Mouse (Mus musculus): ENCODE measurements at regions not wholly inside any gene's neighbourhood (a gene's known extent, or its start where the extent isn't known, plus 50 kb on each side); places are given as distances from the start of the nearest gene placed in this dataset.

DNA sequence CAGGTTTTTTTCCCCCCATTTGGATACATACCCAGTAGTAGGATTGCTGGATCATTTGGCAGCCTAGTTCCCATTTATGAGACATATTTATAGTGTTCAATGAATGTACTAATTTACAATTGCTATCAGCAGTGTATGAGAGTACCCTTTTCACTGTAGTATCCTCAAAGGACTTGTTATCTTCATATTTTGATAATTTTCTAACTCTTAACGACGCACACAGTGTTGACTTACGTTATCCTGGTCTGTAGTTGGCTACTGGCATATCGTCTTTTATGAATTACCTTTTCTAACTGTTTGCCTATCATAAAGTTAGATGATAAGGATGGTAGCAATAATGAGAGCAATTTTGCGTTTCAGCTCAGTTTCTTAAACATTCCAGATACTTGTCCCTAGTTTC lies 186.8 kb downstream of the Foxo1 start:
- H3K27ac ChIP-seq = no peak overlapping the region
- H3K79me2 ChIP-seq (ENCODE audit: inconsistent target) = no peaks in the 10 kb centered on the region
- 93% methylated on average over 5 of the region's 5 CpGs for WGBS (ENCODE audit: missing documents)
- no peak overlapping the region for H3K4me3 ChIP-seq (ENCODE audit: inconsistent target)
- H3K36me3 ChIP-seq (ENCODE audit: inconsistent target) = no peaks in the 10 kb centered on the region

DNA sequence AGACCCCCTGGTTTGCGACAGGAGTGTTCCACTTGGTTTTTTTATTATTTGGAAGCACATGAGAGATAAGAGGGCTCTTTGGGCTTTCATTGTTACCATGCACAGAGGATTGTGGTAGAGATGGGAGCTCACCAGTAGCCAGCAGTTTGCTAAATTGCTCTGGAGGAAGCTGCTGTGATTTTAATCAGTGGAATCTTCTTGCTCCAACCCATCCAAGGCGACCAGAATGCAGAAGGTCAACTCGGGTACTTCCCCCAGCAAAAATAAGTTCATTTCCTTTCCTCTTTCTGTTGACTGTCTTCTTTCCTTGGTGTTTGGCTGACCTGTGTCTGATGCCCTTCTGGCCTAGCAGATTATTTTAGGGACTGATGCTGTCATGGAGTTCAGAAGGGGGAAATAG lies 184.9 kb downstream of the Foxo1 start:
- H3K4me3 ChIP-seq (ENCODE audit: inconsistent target) = no peak overlapping the region
- no peak overlapping the region for H3K27ac ChIP-seq
- H3K79me2 ChIP-seq (ENCODE audit: inconsistent target) = no peaks in the 10 kb centered on the region
- 37% methylated on average over 3 of the region's 3 CpGs for WGBS (ENCODE audit: missing documents)
- H3K36me3 ChIP-seq (ENCODE audit: inconsistent target) = no peaks in the 10 kb centered on the region

DNA sequence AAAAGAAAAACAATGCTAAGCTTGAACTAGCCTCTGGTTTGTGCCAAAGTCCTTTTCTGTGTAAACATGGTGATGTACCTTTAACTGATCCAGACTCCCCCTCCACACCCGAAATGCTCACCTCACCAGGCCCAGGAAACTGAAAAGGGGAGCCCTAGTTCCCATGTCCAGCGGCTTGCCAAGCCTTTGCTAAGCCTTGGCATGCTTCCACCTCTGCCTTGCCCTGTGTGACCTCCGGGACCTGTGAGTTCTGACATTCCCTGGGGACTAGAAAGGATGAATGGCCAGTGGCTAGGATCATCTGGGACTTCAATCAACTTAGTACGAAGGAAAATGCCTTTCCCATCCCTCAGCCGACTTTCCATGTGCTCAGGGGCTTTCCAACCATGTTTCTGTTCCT lies 184.2 kb downstream of the Foxo1 start:
- H3K36me3 ChIP-seq (ENCODE audit: inconsistent target) = no peaks in the 10 kb centered on the region
- H3K27ac ChIP-seq = no peak overlapping the region
- WGBS (ENCODE audit: missing documents) = 84% methylated on average over 5 of the region's 5 CpGs
- no peak overlapping the region for H3K4me3 ChIP-seq (ENCODE audit: inconsistent target)
- no peaks in the 10 kb centered on the region for H3K79me2 ChIP-seq (ENCODE audit: inconsistent target)

DNA sequence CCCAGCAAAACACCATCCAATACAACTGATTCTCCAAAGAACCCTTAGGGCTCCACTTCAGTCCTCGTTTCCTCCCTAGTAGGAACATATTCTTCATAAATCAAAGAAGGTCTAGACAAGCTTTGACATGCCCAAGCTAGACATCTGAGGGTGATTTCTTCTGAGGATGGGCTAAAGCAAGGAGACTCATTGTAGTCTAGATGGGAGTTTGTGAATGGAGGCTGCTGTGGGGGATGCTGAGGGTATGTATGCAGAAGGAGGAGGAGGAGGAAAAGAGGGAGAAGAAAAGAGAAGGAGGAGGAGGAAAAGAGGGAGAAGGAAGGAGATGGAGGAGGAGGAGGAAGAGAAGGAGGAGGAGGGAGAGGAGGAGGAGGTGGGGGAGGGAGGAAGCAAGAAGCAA lies 178.9 kb downstream of the Foxo1 start:
- no peak overlapping the region for H3K27ac ChIP-seq
- no peaks in the 10 kb centered on the region for H3K79me2 ChIP-seq (ENCODE audit: inconsistent target)
- H3K36me3 ChIP-seq (ENCODE audit: inconsistent target) = no peaks in the 10 kb centered on the region
- no peak overlapping the region for H3K4me3 ChIP-seq (ENCODE audit: inconsistent target)
- WGBS (ENCODE audit: missing documents) = 44% methylated on average over 1 of the region's 1 CpGs

DNA sequence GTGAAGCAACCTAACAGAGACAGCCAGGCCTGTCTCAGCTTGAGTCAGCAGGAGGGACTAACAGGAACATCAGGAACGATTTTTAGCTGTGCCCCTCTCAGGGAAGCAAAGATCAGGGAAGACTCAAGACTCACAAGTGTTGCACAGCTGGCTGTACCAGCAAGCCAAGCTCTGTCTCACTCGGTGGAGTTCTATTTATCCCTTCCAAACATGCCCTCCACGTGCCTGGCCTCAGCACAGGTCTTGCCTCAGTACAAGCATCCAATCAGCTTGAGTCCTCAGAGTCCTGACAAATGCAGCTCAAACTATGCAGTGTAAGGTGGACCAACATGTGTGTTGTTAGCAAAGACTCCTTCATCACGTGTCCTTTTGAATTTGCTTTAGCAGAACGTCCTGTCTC lies 178.4 kb downstream of the Foxo1 start:
- no peaks in the 10 kb centered on the region for H3K36me3 ChIP-seq (ENCODE audit: inconsistent target)
- 93% methylated on average over 5 of the region's 5 CpGs for WGBS (ENCODE audit: missing documents)
- H3K79me2 ChIP-seq (ENCODE audit: inconsistent target) = no peaks in the 10 kb centered on the region
- H3K27ac ChIP-seq = no peak overlapping the region
- H3K4me3 ChIP-seq (ENCODE audit: inconsistent target) = no peak overlapping the region

DNA sequence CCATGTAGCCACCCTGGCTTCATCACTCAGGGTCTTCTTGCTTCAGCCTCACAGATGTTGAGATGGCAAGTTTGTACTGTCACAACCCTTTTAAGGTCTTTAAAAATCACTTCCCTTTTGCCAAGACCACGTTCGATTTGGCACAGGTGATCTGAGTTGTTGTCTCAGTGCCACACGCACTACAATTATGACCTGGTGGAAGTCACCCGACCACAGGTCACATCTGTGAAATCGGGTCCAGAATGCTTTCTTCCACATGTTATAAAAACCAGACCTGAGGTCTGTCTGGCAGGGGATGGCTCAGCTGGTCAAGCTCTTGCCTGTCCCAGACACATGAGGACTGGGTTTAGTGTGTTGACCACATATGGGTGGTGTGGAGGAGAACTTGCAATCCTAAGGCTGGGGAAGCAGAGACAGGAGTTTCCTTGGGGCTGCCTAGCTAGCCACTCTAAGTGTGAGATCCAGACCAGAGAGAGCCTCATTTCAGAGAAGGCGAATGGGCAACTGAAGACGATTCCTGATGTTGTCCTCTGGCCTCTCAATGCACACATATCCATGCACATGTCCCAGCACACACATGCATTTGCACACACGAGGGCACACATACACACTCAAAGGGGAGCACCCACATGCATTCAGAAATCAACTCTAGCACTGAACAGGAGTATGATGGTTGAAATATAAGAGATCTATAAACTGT lies 176.4 kb downstream of the Foxo1 start:
- Histone ChIP-seq H3K27ac (no peak overlapping the region), H3K79me2 (ENCODE audit: inconsistent target) (no peaks in the 10 kb centered on the region), H3K4me3 (ENCODE audit: inconsistent target) (no peak overlapping the region), H3K36me3 (ENCODE audit: inconsistent target) (no peaks in the 10 kb centered on the region)
- 50% methylated on average over 8 of the region's 8 CpGs for WGBS (ENCODE audit: missing documents)

DNA sequence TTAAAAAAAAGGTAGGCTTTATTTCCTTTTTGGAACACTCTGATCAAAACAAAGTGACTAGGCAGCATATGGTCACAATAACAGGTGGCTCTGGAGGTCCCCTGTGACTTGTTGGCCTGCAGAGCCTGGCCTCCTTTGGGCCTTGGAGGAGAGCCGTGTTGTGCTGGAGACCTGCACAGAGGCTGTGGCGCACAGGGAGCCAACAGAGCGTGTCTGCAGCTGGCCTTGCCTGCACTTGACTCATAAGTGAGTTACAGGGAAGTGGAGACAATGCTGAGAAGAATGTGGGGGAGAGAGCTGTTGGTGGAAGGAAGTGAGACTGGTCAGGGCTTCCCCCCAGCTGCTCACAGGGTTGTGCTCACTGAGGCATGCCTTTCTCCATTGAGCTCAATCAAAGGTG lies 175.7 kb downstream of the Foxo1 start:
- Histone ChIP-seq H3K27ac (no peak overlapping the region), H3K79me2 (ENCODE audit: inconsistent target) (no peaks in the 10 kb centered on the region), H3K4me3 (ENCODE audit: inconsistent target) (no peak overlapping the region), H3K36me3 (ENCODE audit: inconsistent target) (no peaks in the 10 kb centered on the region)
- 6% methylated on average over 3 of the region's 3 CpGs for WGBS (ENCODE audit: missing documents)

DNA sequence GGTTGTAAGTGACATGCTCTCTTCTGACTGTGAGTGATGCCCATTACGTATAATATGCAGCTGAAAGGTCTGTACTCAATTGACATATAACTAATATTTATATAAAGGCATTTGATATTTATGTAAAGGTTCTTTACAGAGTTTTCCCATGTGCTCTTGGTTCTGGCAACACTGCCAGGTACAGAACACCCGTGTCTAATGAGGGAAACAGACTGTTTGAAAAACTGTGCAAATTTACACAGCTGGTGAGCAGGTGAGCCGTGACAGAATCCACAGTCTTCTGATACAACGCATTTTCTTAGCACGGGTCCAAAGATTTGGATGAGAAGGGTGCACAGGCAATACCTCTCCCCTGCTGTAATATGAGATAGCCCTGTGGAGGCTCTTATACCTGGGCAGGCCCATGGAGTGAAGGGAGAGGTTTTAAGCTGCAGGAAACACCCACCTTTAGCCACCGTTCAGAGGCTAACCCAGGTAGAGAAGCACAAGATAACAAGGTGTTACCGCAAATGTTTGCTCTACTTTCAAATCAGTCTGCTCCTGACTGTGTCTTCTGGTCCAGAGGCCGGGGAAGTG lies 161.0 kb downstream of the Foxo1 start:
- no peak overlapping the region for H3K4me3 ChIP-seq (ENCODE audit: inconsistent target)
- 93% methylated on average over 8 of the region's 8 CpGs for WGBS (ENCODE audit: missing documents)

DNA sequence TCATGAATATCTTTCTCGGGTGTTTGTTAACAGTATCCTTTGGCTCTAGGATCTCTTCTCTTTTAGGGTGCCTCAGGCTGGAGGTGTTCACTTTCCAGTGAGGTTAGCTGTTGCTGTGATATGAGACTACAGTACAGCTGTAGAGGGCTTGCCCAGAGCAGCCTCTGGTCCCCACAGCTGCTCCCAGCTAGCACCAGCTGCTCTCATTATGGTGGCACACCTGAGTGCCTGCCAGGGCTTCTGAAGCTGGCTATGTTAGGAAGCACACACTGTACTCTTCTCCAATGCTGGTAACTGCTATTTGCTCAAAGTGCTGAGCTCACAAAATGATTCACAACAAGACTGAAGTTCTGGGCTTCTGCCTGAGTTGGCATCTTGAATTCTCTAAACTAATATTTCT lies 154.7 kb downstream of the Foxo1 start:
- H3K27ac ChIP-seq = no peak overlapping the region
- 100% methylated on average over 1 of the region's 1 CpGs for WGBS (ENCODE audit: missing documents)
- no peak overlapping the region for H3K4me3 ChIP-seq (ENCODE audit: inconsistent target)
- no peaks in the 10 kb centered on the region for H3K79me2 ChIP-seq (ENCODE audit: inconsistent target)
- no peaks in the 10 kb centered on the region for H3K36me3 ChIP-seq (ENCODE audit: inconsistent target)

More for the DNA sequence above, 161.0 kb downstream of the Foxo1 start:
- H3K36me3 ChIP-seq (ENCODE audit: inconsistent target) = no peaks in the 10 kb centered on the region
- H3K79me2 ChIP-seq (ENCODE audit: inconsistent target) = no peaks in the 10 kb centered on the region
- H3K27ac ChIP-seq = no peak overlapping the region

DNA sequence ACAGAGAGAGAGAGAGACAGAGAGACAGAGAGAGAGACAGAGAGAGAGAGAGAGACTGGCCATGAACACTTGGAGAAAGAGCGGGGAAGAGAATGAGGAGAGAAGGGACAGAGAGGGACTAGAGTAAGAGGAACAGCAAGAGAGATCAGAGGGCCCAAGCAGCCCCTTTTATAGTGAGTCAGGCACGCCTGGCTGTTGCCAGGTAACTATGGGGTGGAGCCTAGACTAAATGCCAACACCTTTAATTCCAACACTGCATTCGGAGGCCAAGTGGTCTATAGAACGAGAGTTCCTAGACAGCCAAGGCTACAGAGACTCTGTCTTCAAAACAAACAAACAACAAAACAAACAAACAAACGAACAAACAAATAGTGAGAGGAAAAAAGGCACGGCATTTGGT lies 148.1 kb downstream of the Foxo1 start:
- Histone ChIP-seq H3K36me3 (ENCODE audit: inconsistent target) (no peaks in the 10 kb centered on the region), H3K79me2 (ENCODE audit: inconsistent target) (no peaks in the 10 kb centered on the region), H3K27ac (no peak overlapping the region), H3K4me3 (ENCODE audit: inconsistent target) (no peak overlapping the region)
- WGBS (ENCODE audit: missing documents) = 86% methylated on average over 6 of the region's 6 CpGs

DNA sequence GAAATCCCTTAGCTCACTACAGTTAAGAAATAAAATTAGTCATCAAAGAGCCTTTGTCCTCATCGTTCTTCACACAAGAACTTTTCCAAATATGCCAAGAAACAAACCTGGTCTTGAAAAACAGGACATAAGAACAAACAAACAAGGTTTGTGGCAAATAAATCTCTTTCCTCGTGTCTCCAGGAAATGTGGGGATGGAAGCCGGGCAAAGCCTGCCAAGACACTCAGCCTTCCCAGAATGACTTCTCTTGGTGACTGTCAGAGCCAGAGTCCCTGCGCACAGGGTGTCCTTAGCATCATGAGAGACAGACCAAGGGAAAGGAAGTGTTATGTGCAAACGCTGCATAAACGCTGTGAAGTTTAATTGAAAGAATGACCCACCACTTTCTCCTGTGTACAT lies 147.2 kb downstream of the Foxo1 start:
- Histone ChIP-seq H3K27ac (no peak overlapping the region), H3K36me3 (ENCODE audit: inconsistent target) (no peaks in the 10 kb centered on the region), H3K4me3 (ENCODE audit: inconsistent target) (no peak overlapping the region), H3K79me2 (ENCODE audit: inconsistent target) (no peaks in the 10 kb centered on the region)
- 40% methylated on average over 6 of the region's 6 CpGs for WGBS (ENCODE audit: missing documents)

DNA sequence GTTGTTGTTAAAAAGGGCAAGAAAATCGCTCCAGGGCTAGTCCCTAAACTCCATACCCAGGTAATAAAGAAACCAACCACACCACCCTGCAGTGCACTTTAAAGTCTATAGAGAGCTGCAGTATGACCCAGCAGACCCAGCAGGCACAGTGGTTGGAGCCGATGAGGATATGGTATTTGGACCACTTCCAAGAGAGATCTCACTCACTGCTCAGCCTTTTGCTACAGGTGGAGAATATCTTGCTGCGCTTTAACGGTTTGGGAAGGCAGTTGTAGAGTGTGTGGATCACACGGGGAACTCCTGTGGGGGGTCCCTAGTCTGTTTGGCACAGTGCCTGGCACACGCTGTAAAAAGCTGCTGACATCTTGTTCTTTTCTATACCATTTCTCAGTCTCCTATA lies 145.9 kb downstream of the Foxo1 start:
- Histone ChIP-seq H3K36me3 (ENCODE audit: inconsistent target) (no peaks in the 10 kb centered on the region), H3K4me3 (ENCODE audit: inconsistent target) (no peak overlapping the region), H3K79me2 (ENCODE audit: inconsistent target) (no peaks in the 10 kb centered on the region), H3K27ac (no peak overlapping the region)
- WGBS (ENCODE audit: missing documents) = 53% methylated on average over 6 of the region's 6 CpGs

DNA sequence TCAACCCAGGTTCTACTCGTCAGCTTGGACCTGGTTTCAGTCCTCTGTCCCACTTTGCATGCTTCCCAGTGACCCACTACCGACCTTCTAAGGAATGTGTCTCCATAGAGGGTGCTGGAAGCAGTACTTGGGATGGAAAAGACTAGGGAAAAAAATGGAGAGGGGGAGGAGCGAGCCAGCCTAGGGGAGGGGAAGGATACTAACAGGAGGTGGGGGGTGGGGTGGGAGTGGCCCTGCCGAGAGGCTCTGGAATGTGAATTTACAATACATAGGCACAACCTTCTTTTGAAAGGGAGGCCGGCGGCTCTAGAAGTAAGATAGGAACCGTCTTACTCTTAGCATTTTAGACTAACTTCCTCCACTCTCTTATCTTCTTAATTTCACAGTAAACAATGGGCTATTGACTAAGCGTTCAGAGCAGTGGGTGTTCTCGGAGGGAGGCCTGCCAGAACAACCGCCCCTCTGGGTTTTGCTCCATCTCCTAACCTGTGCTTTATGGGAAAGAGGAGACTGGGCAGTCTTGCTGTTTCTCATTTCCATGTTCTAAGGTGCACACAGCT lies 145.1 kb downstream of the Foxo1 start:
- no peak overlapping the region for H3K27ac ChIP-seq
- H3K4me3 ChIP-seq (ENCODE audit: inconsistent target) = no peak overlapping the region
- H3K79me2 ChIP-seq (ENCODE audit: inconsistent target) = no peaks in the 10 kb centered on the region
- H3K36me3 ChIP-seq (ENCODE audit: inconsistent target) = no peaks in the 10 kb centered on the region
- 80% methylated on average over 10 of the region's 10 CpGs for WGBS (ENCODE audit: missing documents)

DNA sequence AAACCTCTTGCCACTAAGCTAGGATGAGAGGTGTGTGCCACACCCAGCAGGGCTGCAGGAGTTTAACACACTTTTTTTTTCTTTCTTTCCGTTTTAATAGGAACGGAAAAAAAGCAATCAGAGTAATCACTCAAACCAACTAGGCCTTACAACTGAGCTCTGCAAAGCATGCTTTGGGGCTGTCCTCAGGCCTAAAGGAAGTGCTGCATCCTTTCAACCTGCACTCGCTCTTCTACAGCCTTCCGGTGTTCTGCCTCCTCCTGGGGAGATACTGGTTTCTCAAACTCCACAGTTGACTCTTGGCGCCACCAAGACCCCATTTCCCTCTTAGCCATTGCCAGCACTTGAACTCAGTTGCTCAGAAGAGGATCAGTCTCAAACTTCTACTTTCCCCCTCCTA lies 143.2 kb downstream of the Foxo1 start:
- 90% methylated on average over 5 of the region's 5 CpGs for WGBS (ENCODE audit: missing documents)
- H3K27ac ChIP-seq = no peak overlapping the region
- H3K4me3 ChIP-seq (ENCODE audit: inconsistent target) = no peak overlapping the region
- H3K79me2 ChIP-seq (ENCODE audit: inconsistent target) = no peaks in the 10 kb centered on the region
- no peaks in the 10 kb centered on the region for H3K36me3 ChIP-seq (ENCODE audit: inconsistent target)

DNA sequence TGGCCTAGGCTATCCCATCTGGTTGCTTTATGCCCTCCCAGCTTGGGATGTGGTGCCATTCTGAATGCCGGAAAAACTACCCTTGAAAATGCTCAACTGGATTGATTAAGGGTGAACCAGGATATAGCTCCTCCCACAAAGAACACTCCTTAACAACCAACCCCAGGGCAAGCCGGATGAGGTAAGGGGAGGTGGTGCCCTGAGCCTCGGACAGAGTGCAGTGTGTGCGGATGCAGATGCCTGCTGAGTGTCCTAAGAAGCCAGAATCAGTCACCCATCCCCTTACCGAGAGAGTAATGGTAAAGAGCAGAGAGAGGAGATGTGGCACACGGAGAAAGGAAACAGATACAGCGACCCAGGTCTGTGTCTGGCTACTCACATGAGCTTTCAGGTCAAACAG lies 141.3 kb downstream of the Foxo1 start:
- Histone ChIP-seq H3K79me2 (ENCODE audit: inconsistent target) (no peaks in the 10 kb centered on the region), H3K27ac (no peak overlapping the region), H3K4me3 (ENCODE audit: inconsistent target) (no peak overlapping the region), H3K36me3 (ENCODE audit: inconsistent target) (no peaks in the 10 kb centered on the region)
- 92% methylated on average over 7 of the region's 7 CpGs for WGBS (ENCODE audit: missing documents)

Data from macrophage (primary cell).